Mouse (Mus musculus) MEL (cell line): ENCODE results near the gene Gm28048. TPM values are rescaled to one million over a fixed set of nuclear protein-coding genes. Genes with fewer than 3 reads are reported as not detected.
A peak's percentile ranks its signal among the peaks of the same experiment; 100 is the strongest.

Experiments
- DNase-seq: peaks from one replicate; pipeline ENCODE4 v3.0.0; 2011; ENCODE audit warnings: low read depth, low spot score
- H3K27ac ChIP-seq: 2 replicates; pipeline ENCODE4 v1.5.1; 2012; ENCODE audit warnings: low read depth, mild to moderate bottlenecking, control low read depth, low read length, moderate library complexity; ENCODE audit not compliant: control insufficient read depth
- H3K27me3 ChIP-seq, 2 experiments: fragments of 150-350 bp in 1 of 2; sonication (generic) in 1 of 2; 2 replicates each; pipeline ENCODE4 v1.6.1; 2012; ENCODE audit warnings: low read length in 2 of 2, mild to moderate bottlenecking in 2 of 2, improper control_type of control experiment in 1 of 2, moderate library complexity in 1 of 2; ENCODE audit not compliant: insufficient read depth in 2 of 2, control insufficient read depth in 1 of 2
- H3K36me3 ChIP-seq, 2 experiments: 2 replicates each; pipeline ENCODE4 v1.6.1; 2012 to 2014; ENCODE audit warnings: low read length in 2 of 2, improper control_type of control experiment in 1 of 2, inconsistent platforms in 1 of 2, mild to moderate bottlenecking in 1 of 2; ENCODE audit not compliant: insufficient read depth in 2 of 2, control insufficient read depth in 1 of 2
- H3K4me1 ChIP-seq, 2 experiments: fragments of 150-350 bp in 1 of 2; sonication (generic) in 1 of 2; 2 replicates each; pipeline ENCODE4 v1.6.1; 2012; ENCODE audit warnings: low read length in 2 of 2, improper control_type of control experiment in 1 of 2, mild to moderate bottlenecking in 1 of 2; ENCODE audit not compliant: insufficient read depth in 2 of 2, control insufficient read depth in 1 of 2
- H3K4me3 ChIP-seq, 2 experiments: fragments of 150-350 bp in 1 of 2; sonication (generic) in 1 of 2; 2 replicates each; pipeline ENCODE4 v1.5.1; 2012; ENCODE audit warnings: low read depth in 2 of 2, low read length in 2 of 2, mild to moderate bottlenecking in 2 of 2, moderate library complexity in 2 of 2, control low read depth in 1 of 2, improper control_type of control experiment in 1 of 2; ENCODE audit not compliant: control insufficient read depth in 1 of 2, insufficient read depth in 1 of 2
- H3K79me2 ChIP-seq: 2 replicates; pipeline ENCODE4 v1.6.1; 2012; ENCODE audit warnings: mild to moderate bottlenecking, low read length, moderate library complexity; ENCODE audit not compliant: control insufficient read depth, poor library complexity, insufficient read depth
- H3K9ac ChIP-seq: 2 replicates; pipeline ENCODE4 v1.6.1; 2012; ENCODE audit warnings: low read depth, mild to moderate bottlenecking, control low read depth, low read length, moderate library complexity; ENCODE audit not compliant: control insufficient read depth, poor library complexity, severe bottlenecking
- H3K9me3 ChIP-seq: fragments of 150-350 bp; sonication (generic); replicated peaks from 2 replicates; pipeline ENCODE4 v1.6.1; 2012; ENCODE audit warnings: mild to moderate bottlenecking, low read length, improper control_type of control experiment, moderate library complexity; ENCODE audit not compliant: insufficient read depth
- BHLHE40 ChIP-seq: IDR thresholded peaks from 2 replicates; pipeline ENCODE4 v1.6.1; 2012; ENCODE audit warnings: low read depth, mild to moderate bottlenecking, inconsistent platforms, low read length, improper control_type of control experiment, borderline replicate concordance
- CHD2 ChIP-seq: IDR thresholded peaks from 2 replicates; pipeline ENCODE4 v1.6.1; 2011; ENCODE audit warnings: low read length, improper control_type of control experiment
- CTCF ChIP-seq, 3 experiments: IDR thresholded peaks in 2 of 3; conservative IDR thresholded peaks in 1 of 3; 2 replicates each; pipeline ENCODE4 v1.5.1; 2011 to 2012; ENCODE audit warnings: low read length in 3 of 3, low read depth in 2 of 3, mild to moderate bottlenecking in 2 of 3, improper control_type of control experiment in 1 of 3, inconsistent platforms in 1 of 3, mixed read lengths in 1 of 3, moderate library complexity in 1 of 3; ENCODE audit not compliant: control insufficient read depth in 1 of 3, insufficient read depth in 1 of 3, poor library complexity in 1 of 3, severe bottlenecking in 1 of 3
- ELF1 ChIP-seq: IDR thresholded peaks from 2 replicates; pipeline ENCODE4 v1.6.1; 2014; ENCODE audit warnings: low read depth, mild to moderate bottlenecking, inconsistent platforms, low read length, improper control_type of control experiment, moderate library complexity
- GABPA ChIP-seq: IDR thresholded peaks from 2 replicates; pipeline ENCODE4 v1.6.1; 2012; ENCODE audit warnings: low read depth, mild to moderate bottlenecking, inconsistent platforms, low read length, improper control_type of control experiment, moderate library complexity
- MEF2A ChIP-seq: IDR thresholded peaks from 2 replicates; pipeline ENCODE4 v1.6.1; 2014; ENCODE audit warnings: low read depth, mild to moderate bottlenecking, inconsistent platforms, low read length, improper control_type of control experiment; ENCODE audit not compliant: poor library complexity, insufficient replicate concordance, severe bottlenecking; ENCODE audit errors: extremely low read depth
- MYC ChIP-seq: IDR thresholded peaks from 2 replicates; pipeline ENCODE4 v1.6.1; 2011; ENCODE audit warnings: low read depth, mild to moderate bottlenecking, low read length, improper control_type of control experiment, moderate library complexity
- NELFE ChIP-seq: IDR thresholded peaks from 2 replicates; pipeline ENCODE4 v1.6.1; 2011; ENCODE audit warnings: low read depth, low read length, improper control_type of control experiment
- POLR2AphosphoS2 ChIP-seq: IDR thresholded peaks from 2 replicates; pipeline ENCODE4 v1.6.1; 2011; ENCODE audit warnings: low read length, improper control_type of control experiment
- RAD21 ChIP-seq: IDR thresholded peaks from 2 replicates; pipeline ENCODE4 v1.6.1; 2011; ENCODE audit warnings: mild to moderate bottlenecking, low read depth, low read length, improper control_type of control experiment
- SIN3A ChIP-seq: IDR thresholded peaks from 2 replicates; pipeline ENCODE4 v1.6.1; 2012; ENCODE audit warnings: low read length, improper control_type of control experiment, inconsistent platforms
- SMC3 ChIP-seq: IDR thresholded peaks from 2 replicates; pipeline ENCODE4 v1.6.1; 2011; ENCODE audit warnings: low read depth, low read length, improper control_type of control experiment
- UBTF ChIP-seq: IDR thresholded peaks from 2 replicates; pipeline ENCODE4 v1.6.1; 2012; ENCODE audit warnings: low read depth, mild to moderate bottlenecking, inconsistent platforms, low read length, improper control_type of control experiment, moderate library complexity, borderline replicate concordance; ENCODE audit not compliant: insufficient read depth
- USF1 ChIP-seq: IDR thresholded peaks from 2 replicates; pipeline ENCODE4 v1.6.1; 2014; ENCODE audit warnings: low read depth, mild to moderate bottlenecking, inconsistent platforms, low read length, improper control_type of control experiment, moderate library complexity
- ZC3H11A ChIP-seq: IDR thresholded peaks from 2 replicates; pipeline ENCODE4 v1.6.1; 2012; ENCODE audit warnings: low read depth, mild to moderate bottlenecking, inconsistent platforms, low read length, improper control_type of control experiment
- ZNF384 ChIP-seq: IDR thresholded peaks from 2 replicates; pipeline ENCODE4 v1.6.1; 2012; ENCODE audit warnings: low read depth, mild to moderate bottlenecking, inconsistent platforms, low read length, improper control_type of control experiment
- polyA plus RNA-seq, 2 experiments: library from polyadenylated mRNA; stranded (reverse) in 1 of 2; unstranded in 1 of 2; fragments of >175 nt in 1 of 2; fragments of >200 nt in 1 of 2; gene quantifications; 2 replicates each; pipeline versions ENCODE4 v1.2.1 to v1.2.4; 2012; ENCODE audit warnings: low replicate concordance in 2 of 2, low read depth in 1 of 2; ENCODE audit not compliant: insufficient read length in 2 of 2, insufficient read depth in 1 of 2, missing spikeins in 1 of 2
- total RNA-seq: library from RNA; depleted of rRNA; stranded (reverse); fragments of 300-350 nt; gene quantifications from 2 replicates; pipeline ENCODE4 v1.2.3, GENCODE M21; 2012

The Gm28048 gene
- total and polyA plus RNA-seq, 3 experiments: 8.6 to 15.0 TPM; not detected in 1

GRCm38 (mm10) chr11:22965503-22965902, 16.4 kb downstream of the Gm28048 start:
- Histone ChIP-seq H3K27ac (no peak overlapping the region), H3K4me3 (no peak overlapping the region), H3K4me1 (peaks cover 0 to 4% of the 10 kb centered on the region in 2 experiments; a peak in 1 of 4 replicates), H3K9ac (no peak overlapping the region)
- TF ChIP-seq CTCF (IDR thresholded peaks at IDR 0.05 in 2 of 3, conservative IDR thresholded peaks at IDR 0.05 in 1 of 3; ENCODE audit: control insufficient read depth in 1 of 3, insufficient read depth in 1 of 3, low read depth in 2 of 3, low read length in 3 of 3, poor library complexity in 1 of 3, severe bottlenecking in 1 of 3) (peak; percentile 20 to 73 (median 33); a peak in 4 of 6 replicates), ZC3H11A (no peak; the same call in 1 of the 2 replicates), GABPA (no peak), SMC3 (peak; percentile 56), MYC (peak; percentile 57), RAD21 (peak; percentile 22), ZNF384 (peak; percentile 87), MEF2A (no peak)
- TF ChIP-seq, all 39 proteins: peak for 5
- no peaks in the 10 kb centered on the region; the same call in 1 of the 2 replicates for H3K79me2 ChIP-seq
- no peaks in the 10 kb centered on the region for H3K27me3 ChIP-seq
- peak; percentile 70 for DNase-seq
- H3K9me3 ChIP-seq: no peaks in the 10 kb centered on the region
- H3K36me3 ChIP-seq: peaks cover 0 to 7% of the 10 kb centered on the region in 2 experiments; a peak in 1 of 4 replicates

GRCm38 (mm10) chr11:22964401-22964800, 17.5 kb downstream of the Gm28048 start:
- no peaks in the 10 kb centered on the region for H3K79me2 ChIP-seq
- H3K4me3 ChIP-seq: no peak overlapping the region
- H3K27me3 ChIP-seq: no peaks in the 10 kb centered on the region
- H3K9me3 ChIP-seq: no peaks in the 10 kb centered on the region
- H3K27ac ChIP-seq: no peak overlapping the region
- H3K4me1 ChIP-seq: no peaks in the 10 kb centered on the region
- H3K9ac ChIP-seq: no peak overlapping the region
- TF ChIP-seq ELF1 (no peak), POLR2AphosphoS2 (no peak), UBTF (no peak), CHD2 (no peak), CTCF (IDR thresholded peaks at IDR 0.05 in 2 of 3, conservative IDR thresholded peaks at IDR 0.05 in 1 of 3; ENCODE audit: control insufficient read depth in 1 of 3, insufficient read depth in 1 of 3, low read depth in 2 of 3, low read length in 3 of 3, poor library complexity in 1 of 3, severe bottlenecking in 1 of 3) (no peak), USF1 (no peak), BHLHE40 (no peak), ZNF384 (no peak), SIN3A (no peak), NELFE (no peak), MEF2A (no peak)
- peaks cover 0 to 3% of the 10 kb centered on the region in 2 experiments; a peak in 1 of 4 replicates for H3K36me3 ChIP-seq
- no peak for DNase-seq
